ENCODE assay signal across 22 mouse cellular contexts in the genomic region with DNA sequence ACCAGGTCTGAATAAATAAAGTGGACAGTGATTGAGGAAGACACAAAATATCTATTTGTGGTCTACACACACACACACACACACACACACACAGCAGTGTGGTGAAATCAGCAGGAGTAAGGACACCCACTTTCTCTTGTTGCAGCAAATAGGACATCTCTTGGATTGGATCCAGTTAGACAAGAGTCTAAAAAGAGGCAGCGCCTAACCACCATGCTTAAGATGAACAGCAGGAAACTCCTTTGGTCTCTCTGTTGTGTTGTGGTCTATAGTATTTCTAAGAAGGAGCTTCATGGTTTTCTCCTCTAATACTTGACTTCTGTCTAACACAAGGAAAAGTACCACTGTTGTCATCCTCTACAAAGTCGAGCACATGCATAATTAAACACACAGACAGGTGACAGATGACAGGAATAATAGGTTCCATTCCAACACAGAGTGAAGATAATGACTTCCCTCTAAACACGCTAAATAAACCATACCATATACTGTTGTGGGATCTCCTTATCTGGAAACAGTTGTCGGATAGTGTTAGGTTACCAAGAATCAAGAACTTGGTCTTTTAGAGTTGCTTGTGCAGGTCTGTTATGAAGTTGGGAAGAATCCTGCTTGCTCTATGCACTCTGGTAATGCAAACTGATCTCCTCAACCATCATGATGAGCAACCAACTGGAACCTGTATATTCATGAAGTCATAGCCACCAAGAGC.
DNase-seq lines count a peak whose midpoint lies in the region; ATAC-seq and TF ChIP-seq lines count a peak whose summit lies in the region.
"Had no signal": no experiment of that assay in that cellular context is flagged by ENCODE, and none has a peak within 500 bp of the region (broad histone marks: within the 10 kb centered on the region; RNA-seq: fewer than 3 reads in every experiment).

No protein-coding gene starts in this region.

- H3K9ac ChIP-seq in liver, embryonic 16.5 days (ENCODE audit: low read depth, low read length): no peak overlapping the region
- H3K9ac ChIP-seq: hindbrain, embryonic 12.5 days; limb, embryonic 12.5 days; midbrain, embryonic 12.5 days had no signal

- peaks cover 78% of the 10 kb centered on the region for H3K4me1 ChIP-seq in liver, embryonic 16.5 days (ENCODE audit: control insufficient read depth, low read depth, low read length)
- H3K4me1 ChIP-seq: hindbrain, embryonic 12.5 days; midbrain, embryonic 12.5 days had no signal

- H3K4me3 ChIP-seq in layer of hippocampus, adult 2 months: no peak overlapping the region
- H3K4me3 ChIP-seq in liver, embryonic 16.5 days (ENCODE audit: low read depth, low read length): no peak overlapping the region
- H3K4me3 ChIP-seq: forebrain, embryonic 10.5 days; heart, adult 2 months; hindbrain, embryonic 12.5 days; limb, embryonic 12.5 days; midbrain, embryonic 12.5 days had no signal

- no peak for TF ChIP-seq CTCF in layer of hippocampus, adult 2 months (conservative IDR thresholded peaks at IDR 0.05)

- peak; percentile 3 for ATAC-seq in activated CD4-positive, CD25-positive, alpha-beta regulatory T cell, adult 4 months
- no peak for ATAC-seq in liver, embryonic 16.5 days (ENCODE audit: low read depth)
- ATAC-seq: forebrain, embryonic 16.5 days had no signal

- no peak for DNase-seq in layer of hippocampus, adult 2 months (ENCODE audit: low spot score in 2 of 2)
- DNase-seq in layer of hippocampus, postnatal 10 days (ENCODE audit: low spot score in 2 of 2): no peak
- DNase-seq in lung, postnatal 36 days: peak; percentile 21
- no peak for DNase-seq in lung, postnatal 25 days (ENCODE audit: low spot score)
- DNase-seq in testis, postnatal 10 days (ENCODE audit: low spot score): no peak
- DNase-seq in cerebellum, postnatal 14 days: no peak
- DNase-seq: adrenal gland, postnatal 36 days; cerebellum, adult 11-12 months; cerebellum, postnatal 10 days; gastrocnemius, postnatal 25 days; heart, adult 2 months; kidney, adult 18-20 months; layer of hippocampus, postnatal 36 days; lung, adult 2 months had no signal

- no peaks in the 10 kb centered on the region for H3K36me3 ChIP-seq in liver, embryonic 16.5 days (ENCODE audit: control insufficient read depth, insufficient read depth)
- H3K36me3 ChIP-seq: forebrain, embryonic 10.5 days; hindbrain, embryonic 12.5 days; limb, embryonic 12.5 days; midbrain, embryonic 12.5 days had no signal

- no peak overlapping the region for H3K4me2 ChIP-seq in liver, embryonic 16.5 days (ENCODE audit: low read depth, low read length)
- H3K4me2 ChIP-seq: hindbrain, embryonic 12.5 days; limb, embryonic 12.5 days; midbrain, embryonic 12.5 days had no signal

- 0 out of 2 replicates have a peak overlapping the region, but pooled peaks have one; percentile 7 for H3K27ac ChIP-seq in layer of hippocampus, adult 2 months
- peak overlapping the region; percentile 36 for H3K27ac ChIP-seq in liver, embryonic 16.5 days (ENCODE audit: low read length)
- H3K27ac ChIP-seq: forebrain, embryonic 10.5 days; hindbrain, embryonic 12.5 days; limb, embryonic 12.5 days; midbrain, embryonic 12.5 days had no signal

- 29% methylated on average over 4 of the region's 4 CpGs for WGBS in liver, embryonic 16.5 days (ENCODE audit: insufficient replicate concordance)

- H3K9me3 ChIP-seq in liver, embryonic 16.5 days (replicated peaks; ENCODE audit: control insufficient read depth, low read length): no peaks in the 10 kb centered on the region
- H3K9me3 ChIP-seq: forebrain, embryonic 10.5 days; hindbrain, embryonic 12.5 days; limb, embryonic 12.5 days; midbrain, embryonic 12.5 days had no signal

- no peaks in the 10 kb centered on the region for H3K27me3 ChIP-seq in liver, embryonic 16.5 days (ENCODE audit: control insufficient read depth, insufficient read depth, low read depth, low read length)
- H3K27me3 ChIP-seq: CH12.LX; hindbrain, embryonic 12.5 days; limb, embryonic 12.5 days; midbrain, embryonic 12.5 days had no signal
